Mouse (Mus musculus) ES-E14 (cell line): ENCODE data around the gene Gpr87.

Experiments
- HCFC1 ChIP-seq: IDR thresholded peaks from 2 replicates; pipeline ENCODE4 v1.6.1; 2012; ENCODE audit warnings: low read length, inconsistent platforms, borderline replicate concordance; ENCODE audit not compliant: insufficient read depth
- MAFK ChIP-seq: IDR thresholded peaks from 2 replicates; pipeline ENCODE4 v1.6.1; 2014; ENCODE audit warnings: mild to moderate bottlenecking, low read depth, low read length, inconsistent platforms; ENCODE audit not compliant: insufficient read depth
- ZC3H11A ChIP-seq: IDR thresholded peaks from 2 replicates; pipeline ENCODE4 v1.6.1; 2012; ENCODE audit warnings: low read depth, mild to moderate bottlenecking, inconsistent platforms, low read length, borderline replicate concordance

GRCm38 (mm10) chr3:59191674-59192073 is 3.2 kb downstream of the Gpr87 start:
- TF ChIP-seq ZC3H11A (no peak), MAFK (no peak), HCFC1 (no peak)
